Mouse (Mus musculus) myocyte (in vitro differentiated cells): ENCODE data around the gene Irak2. TPM values are rescaled to one million over a fixed set of nuclear protein-coding genes. Genes with fewer than 3 reads are reported as not detected.

ENCODE experiments used
- H3K27me3 ChIP-seq: one replicate; pipeline ENCODE4 v1.6.1; 2011; ENCODE audit not compliant: control insufficient read depth, insufficient read depth, insufficient read length
- H3K36me3 ChIP-seq: one replicate; pipeline ENCODE4 v1.6.1; 2011; ENCODE audit not compliant: control insufficient read depth, insufficient read depth
- H3K4me2 ChIP-seq: one replicate; pipeline ENCODE4 v1.6.1; 2011; ENCODE audit warnings: low read depth, control low read depth
- H3K4me3 ChIP-seq: one replicate; pipeline ENCODE4 v1.5.1; 2011; ENCODE audit warnings: mild to moderate bottlenecking, control low read depth, moderate library complexity
- H3K79me2 ChIP-seq: one replicate; pipeline ENCODE4 v1.6.1; 2011; ENCODE audit not compliant: control insufficient read depth, insufficient read depth
- H3ac ChIP-seq: one replicate; pipeline ENCODE4 v1.6.1; 2011; ENCODE audit not compliant: control insufficient read depth, insufficient read length
- CEBPB ChIP-seq: IDR thresholded peaks from 2 replicates; pipeline ENCODE4 v1.6.1; 2011; ENCODE audit warnings: mild to moderate bottlenecking, moderate library complexity; ENCODE audit not compliant: poor library complexity, insufficient read depth, severe bottlenecking
- E2F4 ChIP-seq: IDR thresholded peaks from one replicate; pipeline ENCODE4 v1.6.1; 2011; ENCODE audit warnings: mild to moderate bottlenecking, control low read depth, moderate library complexity; ENCODE audit not compliant: insufficient read depth
- MAX ChIP-seq: IDR thresholded peaks from one replicate; pipeline ENCODE4 v1.6.1; 2011; ENCODE audit warnings: low read depth, mild to moderate bottlenecking, control low read depth
- MYOD1 ChIP-seq, 3 experiments: IDR thresholded peaks; one replicate each; pipeline ENCODE4 v1.6.1; 2011; ENCODE audit warnings: control low read depth in 2 of 3, low read depth in 2 of 3, mild to moderate bottlenecking in 2 of 3, moderate library complexity in 1 of 3; ENCODE audit not compliant: insufficient read length in 2 of 3, control insufficient read depth in 1 of 3
- MYOG ChIP-seq, 3 experiments: IDR thresholded peaks; one replicate each; pipeline ENCODE4 v1.6.1; 2011; ENCODE audit warnings: control low read depth in 2 of 3, low read depth in 2 of 3, mild to moderate bottlenecking in 2 of 3; ENCODE audit not compliant: insufficient read length in 2 of 3, control insufficient read depth in 1 of 3, insufficient read depth in 1 of 3
- POLR2A ChIP-seq: IDR thresholded peaks from one replicate; pipeline ENCODE4 v1.6.1; 2011; ENCODE audit warnings: low read depth, mild to moderate bottlenecking, control low read depth, moderate library complexity; ENCODE audit not compliant: insufficient read length
- POLR2AphosphoS2 ChIP-seq: IDR thresholded peaks from one replicate; pipeline ENCODE4 v1.6.1; 2011; ENCODE audit warnings: low read depth, control low read depth; ENCODE audit not compliant: insufficient read length
- REST ChIP-seq: IDR thresholded peaks from one replicate; pipeline ENCODE4 v1.6.1; 2011; ENCODE audit warnings: mild to moderate bottlenecking, control low read depth, moderate library complexity; ENCODE audit not compliant: insufficient read depth, insufficient read length
- SRF ChIP-seq: IDR thresholded peaks from one replicate; pipeline ENCODE4 v1.6.1; 2011; ENCODE audit warnings: low read depth; ENCODE audit not compliant: control insufficient read depth, insufficient read length
- TCF12 ChIP-seq: IDR thresholded peaks from one replicate; pipeline ENCODE4 v1.6.1; 2011; ENCODE audit warnings: mild to moderate bottlenecking, control low read depth; ENCODE audit not compliant: poor library complexity, insufficient read depth, severe bottlenecking
- TCF3 ChIP-seq: IDR thresholded peaks from one replicate; pipeline ENCODE4 v1.6.1; 2011; ENCODE audit warnings: low read depth, control low read depth; ENCODE audit not compliant: insufficient read length
- USF1 ChIP-seq: IDR thresholded peaks from one replicate; pipeline ENCODE4 v1.6.1; 2011; ENCODE audit warnings: low read depth, mild to moderate bottlenecking, control low read depth, moderate library complexity
- polyA plus RNA-seq: library from polyadenylated mRNA; unstranded; fragments of >200 nt; fragmentation: generic; extraction: Trizol; gene quantifications from one replicate; pipeline ENCODE4 v1.2.1, GENCODE M21; 2012; ENCODE audit warnings: missing spikeins

Irak2 gene
- polyA plus RNA-seq, 1 experiment = 17.0 TPM

GRCm38 (mm10) chr6:113672989-113673388, 34.7 kb downstream of the Irak2 start:
- Histone ChIP-seq H3K4me2 (no peak overlapping the region), H3K36me3 (no peaks in the 10 kb centered on the region), H3K27me3 (no peaks in the 10 kb centered on the region), H3K79me2 (no peaks in the 10 kb centered on the region), H3ac (no peak overlapping the region), H3K4me3 (no peak overlapping the region)
- TF ChIP-seq MYOG (IDR thresholded peaks at IDR 0.05; ENCODE audit: control insufficient read depth in 1 of 3, insufficient read depth in 1 of 3, insufficient read length in 2 of 3, low read depth in 2 of 3) (no peak), SRF (no peak), TCF3 (no peak), CEBPB (no peak), REST (no peak), POLR2AphosphoS2 (no peak), POLR2A (no peak), MYOD1 (IDR thresholded peaks at IDR 0.05; ENCODE audit: control insufficient read depth in 1 of 3, insufficient read length in 2 of 3, low read depth in 2 of 3) (no peak), E2F4 (no peak), USF1 (no peak), MAX (no peak), TCF12 (no peak)

- Histone ChIP-seq H3K4me3 (no peak overlapping the region), H3K36me3 (no peaks in the 10 kb centered on the region), H3ac (no peak overlapping the region), H3K4me2 (peak overlapping the region; percentile 21), H3K79me2 (no peaks in the 10 kb centered on the region), H3K27me3 (no peaks in the 10 kb centered on the region)
- TF ChIP-seq MYOG (IDR thresholded peaks at IDR 0.05; ENCODE audit: control insufficient read depth in 1 of 3, insufficient read depth in 1 of 3, insufficient read length in 2 of 3, low read depth in 2 of 3) (peak in 1 of 3 experiments; percentile 62), SRF (no peak)
Measured at GRCm38 (mm10) chr6:113675234-113675633, 37.0 kb downstream of the Irak2 start.

- Histone ChIP-seq H3K4me3 (no peak overlapping the region), H3K4me2 (no peak overlapping the region), H3K79me2 (no peaks in the 10 kb centered on the region), H3K36me3 (no peaks in the 10 kb centered on the region), H3K27me3 (no peaks in the 10 kb centered on the region), H3ac (no peak overlapping the region)
- TF ChIP-seq SRF (no peak), TCF3 (no peak), E2F4 (no peak), POLR2A (no peak), CEBPB (no peak)
Measured at GRCm38 (mm10) chr6:113675991-113676390, 37.7 kb downstream of the Irak2 start.

DNA sequence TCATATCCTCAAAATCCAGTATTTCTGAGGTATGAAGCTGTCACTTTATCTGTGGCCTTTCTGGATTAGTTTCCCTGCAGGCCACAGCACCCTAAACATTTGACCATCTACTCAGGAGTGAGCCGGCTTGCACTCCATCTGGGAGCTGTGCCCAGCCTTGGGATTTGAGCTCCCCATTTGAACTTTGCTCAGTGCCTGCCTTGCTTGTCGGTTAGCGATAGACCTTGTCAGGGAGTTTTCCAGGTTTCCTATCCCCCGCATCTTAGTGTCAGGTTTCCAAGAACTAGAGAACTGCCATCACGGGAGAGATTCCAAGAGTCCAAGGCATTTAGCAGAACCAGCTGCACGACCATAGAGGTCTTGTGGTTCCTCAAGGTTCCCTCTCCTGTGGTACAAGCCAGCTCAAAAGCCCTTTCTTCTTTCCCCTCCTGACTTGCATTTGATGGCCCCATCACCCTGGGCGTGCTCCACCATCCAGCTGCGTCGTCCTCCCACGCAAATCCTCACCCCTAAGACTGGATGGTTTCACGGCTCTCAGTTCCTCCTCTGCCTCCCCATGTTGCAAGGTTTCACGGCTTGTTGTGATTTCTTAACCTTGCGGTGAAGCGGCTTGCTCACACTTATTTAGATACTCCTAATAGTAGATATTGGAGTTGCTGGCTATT, 38.9 kb downstream of the Irak2 start:
- TF ChIP-seq REST (no peak), MYOG (IDR thresholded peaks at IDR 0.05; ENCODE audit: control insufficient read depth in 1 of 3, insufficient read depth in 1 of 3, insufficient read length in 2 of 3, low read depth in 2 of 3) (peak in 1 of 3 experiments; percentile 31)
- no peaks in the 10 kb centered on the region for H3K27me3 ChIP-seq
- no peaks in the 10 kb centered on the region for H3K79me2 ChIP-seq
- H3K4me3 ChIP-seq = no peak overlapping the region
- no peak overlapping the region for H3ac ChIP-seq
- no peaks in the 10 kb centered on the region for H3K36me3 ChIP-seq
- H3K4me2 ChIP-seq = peak overlapping the region; percentile 9

- no peaks in the 10 kb centered on the region for H3K27me3 ChIP-seq
- H3K4me3 ChIP-seq = no peak overlapping the region
- H3K4me2 ChIP-seq = no peak overlapping the region
- H3K79me2 ChIP-seq = no peaks in the 10 kb centered on the region
- TF ChIP-seq TCF3 = peak; percentile 61
- no peak for TF ChIP-seq REST
- peak; percentile 3 to 91 (median 58) for TF ChIP-seq MYOG (IDR thresholded peaks at IDR 0.05; ENCODE audit: control insufficient read depth in 1 of 3, insufficient read depth in 1 of 3, insufficient read length in 2 of 3, low read depth in 2 of 3)
- no peak for TF ChIP-seq TCF12
- TF ChIP-seq USF1 = no peak
- TF ChIP-seq MYOD1 (IDR thresholded peaks at IDR 0.05; ENCODE audit: control insufficient read depth in 1 of 3, insufficient read length in 2 of 3, low read depth in 2 of 3) = peak in 2 of 3 experiments; percentile 56 to 88
- no peaks in the 10 kb centered on the region for H3K36me3 ChIP-seq
- H3ac ChIP-seq = no peak overlapping the region
Measured at GRCm38 (mm10) chr6:113678246-113679012, 40.2 kb downstream of the Irak2 start.
